Mouse (Mus musculus) thymus, postnatal 36 days (tissue): ENCODE measurements around the gene Sfr1.
A peak's percentile ranks its signal among the peaks of the same experiment; 100 is the strongest.

Source experiments
- DNase-seq, 2 experiments: peaks; one replicate each; pipeline ENCODE4 v3.0.0; 2022; ENCODE audit warnings: mixed read lengths in 2 of 2

The Sfr1 gene

DNA sequence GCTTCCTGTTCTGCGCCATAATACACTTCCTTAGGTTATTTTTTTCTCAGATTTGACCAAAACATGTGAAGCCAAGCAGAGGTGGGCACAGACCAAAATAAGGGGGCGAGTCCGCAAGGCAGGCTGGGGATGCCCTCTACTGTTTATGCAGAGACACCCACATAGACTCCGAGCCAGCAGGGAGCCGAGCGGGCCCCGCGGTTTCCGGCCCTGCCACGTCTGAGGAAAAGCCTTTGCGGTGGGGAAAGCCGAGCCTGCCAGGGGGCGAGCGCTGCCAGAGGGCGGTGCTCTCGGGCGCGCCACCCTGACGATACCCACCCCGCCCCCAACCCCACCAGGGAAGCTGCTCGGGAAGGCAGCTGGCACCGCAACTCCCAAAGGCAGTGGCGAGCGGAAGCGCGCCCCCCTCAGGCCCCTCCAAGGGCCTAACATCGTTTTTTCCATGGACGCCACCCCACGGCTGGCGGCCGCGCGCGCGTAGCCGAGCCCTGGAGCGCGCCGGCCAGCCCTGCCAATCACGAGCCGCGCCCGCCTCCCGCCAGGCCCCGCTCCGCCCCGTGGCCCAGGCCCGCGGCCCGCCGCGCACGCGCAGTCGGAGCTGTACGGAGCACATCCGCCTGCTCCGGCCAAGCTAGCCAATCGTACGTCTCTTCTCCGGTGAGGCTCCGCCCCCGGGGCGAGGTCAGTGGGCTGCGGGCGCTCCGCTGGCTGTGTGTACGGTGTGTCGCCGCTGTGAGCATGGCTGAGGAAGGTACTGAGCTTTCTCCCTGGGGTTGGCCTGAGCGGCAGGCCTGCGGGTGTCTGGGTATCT is at the start of gene Sfr1:
Gene Sfr1, plus strand, starts transcription at position 612 of the 811 bp plus-strand sequence.
- DNase-seq: peak; percentile 99 to 100

DNA sequence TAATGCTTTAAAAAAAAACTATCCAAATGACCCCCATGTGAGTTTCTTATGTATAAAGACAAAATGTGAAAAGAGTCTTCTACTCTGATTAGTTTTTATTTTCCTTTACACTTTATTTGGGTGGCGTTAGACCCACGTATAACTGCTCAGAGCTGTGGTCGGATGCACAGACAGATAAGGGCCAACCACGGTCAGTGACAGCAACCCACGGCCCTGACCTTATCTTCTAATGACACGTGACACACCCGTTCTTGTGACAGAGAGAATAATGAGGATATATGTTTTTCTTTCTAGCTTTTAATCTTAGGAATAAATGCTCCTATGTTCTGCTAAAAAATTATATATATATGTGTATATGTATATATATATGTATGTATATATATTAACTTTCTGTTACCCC is 41.9 kb upstream of the Sfr1 start:
- DNase-seq: no peak

DNA sequence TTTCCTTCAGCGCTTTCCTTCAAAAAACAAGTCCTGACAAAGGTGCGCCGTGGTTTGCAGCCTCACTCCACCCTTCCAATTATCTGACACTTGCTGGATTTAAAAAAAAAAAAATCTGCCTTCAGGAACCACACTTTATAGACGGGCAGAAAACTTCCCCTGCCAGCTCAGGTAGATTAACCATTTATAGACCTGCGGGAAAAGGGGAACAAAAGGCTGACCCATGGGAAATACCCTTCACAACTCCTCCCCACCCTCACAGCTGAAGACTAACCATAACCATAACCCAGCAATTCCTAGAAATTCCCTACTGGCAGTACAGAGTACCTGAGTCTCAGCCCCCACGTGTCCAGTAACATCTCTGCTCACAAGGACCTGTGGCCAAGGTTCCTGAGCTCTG is 39.5 kb upstream of the Sfr1 start, which contains the start of gene Col17a1:
Gene Col17a1, minus strand, starts transcription at position 101 of the 400 bp plus-strand sequence.
- DNase-seq: no peak

DNA sequence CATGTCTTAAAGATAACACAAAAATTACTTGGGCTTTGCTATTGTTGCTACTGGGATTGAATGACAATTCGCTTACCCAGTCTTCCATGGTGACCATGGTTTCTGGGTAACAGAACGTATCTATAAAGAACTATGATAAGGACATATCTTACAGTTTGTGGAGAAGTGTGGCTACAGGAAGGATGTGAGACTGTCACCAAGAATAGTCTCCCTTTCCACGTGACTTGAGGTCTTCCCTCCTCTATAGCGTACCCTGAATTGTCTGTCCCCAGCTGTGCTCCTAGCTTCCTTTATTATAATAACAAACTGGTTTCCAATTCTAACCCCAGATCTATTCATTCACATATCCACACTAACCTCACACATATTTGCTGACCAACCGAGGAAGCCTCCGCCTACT is 35.8 kb upstream of the Sfr1 start:
- DNase-seq: no peak

DNA sequence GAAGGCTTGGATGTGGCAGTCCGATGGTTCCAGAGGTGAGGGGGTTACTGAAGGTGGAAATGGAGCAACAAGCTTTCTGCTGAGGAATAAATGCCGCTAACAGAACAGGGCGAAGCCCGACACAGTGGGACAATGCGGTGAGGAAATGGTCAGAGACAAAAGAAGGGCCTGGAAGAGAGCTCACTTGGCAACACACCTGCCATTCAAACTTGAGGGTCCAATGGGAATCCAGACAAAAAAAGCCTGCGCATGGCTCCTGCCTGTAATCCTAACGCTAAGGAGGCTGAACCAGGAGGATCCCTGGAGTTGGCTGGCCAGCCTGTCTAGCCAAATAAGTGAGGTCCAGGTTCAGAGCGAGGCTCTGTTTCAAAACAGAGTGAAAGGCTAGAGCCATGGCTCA is 35.1 kb upstream of the Sfr1 start:
- DNase-seq: no peak

DNA sequence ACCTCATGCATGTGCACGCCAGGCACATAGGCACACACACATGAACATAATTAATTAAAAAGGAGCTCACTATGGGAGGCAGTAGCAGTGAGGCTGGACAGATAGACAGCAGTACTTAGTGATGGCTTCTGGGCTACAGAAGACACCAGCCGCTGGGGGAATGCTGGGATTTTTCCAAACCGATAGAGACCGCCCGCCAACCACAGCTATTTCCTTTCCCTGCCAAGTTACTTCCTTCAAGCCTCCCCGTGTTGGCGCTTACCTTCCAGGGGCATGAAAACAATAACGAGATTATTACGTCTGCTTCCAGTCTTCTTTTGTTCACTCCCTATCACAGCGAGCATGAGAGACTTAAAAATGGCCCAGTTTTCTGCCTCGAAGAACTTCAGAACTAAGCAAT is 34.4 kb upstream of the Sfr1 start:
- no peak for DNase-seq

DNA sequence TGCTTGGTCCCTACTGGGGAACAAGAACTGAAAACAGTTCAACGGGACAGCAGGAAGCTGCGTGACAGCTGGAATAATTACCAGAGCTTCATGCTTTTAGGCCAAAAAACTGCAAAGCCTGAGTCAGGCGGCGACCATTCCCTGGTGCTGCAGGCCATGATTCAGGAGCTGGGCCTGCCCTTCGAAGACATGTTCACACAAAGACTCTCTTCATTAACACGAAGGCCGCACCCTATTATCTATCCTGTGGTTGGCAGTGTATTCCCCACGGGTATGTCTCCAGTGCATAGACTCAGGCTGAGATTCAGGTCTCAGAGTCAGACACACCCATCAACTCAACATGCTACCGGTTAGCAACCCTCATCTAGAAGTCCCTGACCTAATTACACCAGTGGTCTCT is 33.2 kb upstream of the Sfr1 start:
- DNase-seq: no peak

DNA sequence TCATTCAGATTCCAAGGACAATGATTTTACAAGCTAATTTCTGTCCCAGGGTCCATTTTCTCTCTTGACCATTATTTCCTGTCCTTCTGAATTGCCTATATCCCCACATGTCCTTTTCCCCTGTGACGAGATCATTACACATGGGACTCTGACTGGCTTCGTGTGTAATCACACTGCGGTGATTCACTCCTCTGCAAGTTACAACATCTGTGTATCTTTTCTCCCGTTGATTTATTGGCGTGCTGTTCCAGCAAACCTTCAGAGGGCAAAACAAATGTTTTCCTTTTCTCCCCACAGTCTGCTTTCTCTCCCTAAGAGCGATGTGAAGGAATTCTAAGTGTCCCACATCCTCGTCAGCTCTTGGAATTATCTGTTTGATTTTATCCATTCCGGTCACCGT is 31.7 kb upstream of the Sfr1 start:
- DNase-seq: no peak

DNA sequence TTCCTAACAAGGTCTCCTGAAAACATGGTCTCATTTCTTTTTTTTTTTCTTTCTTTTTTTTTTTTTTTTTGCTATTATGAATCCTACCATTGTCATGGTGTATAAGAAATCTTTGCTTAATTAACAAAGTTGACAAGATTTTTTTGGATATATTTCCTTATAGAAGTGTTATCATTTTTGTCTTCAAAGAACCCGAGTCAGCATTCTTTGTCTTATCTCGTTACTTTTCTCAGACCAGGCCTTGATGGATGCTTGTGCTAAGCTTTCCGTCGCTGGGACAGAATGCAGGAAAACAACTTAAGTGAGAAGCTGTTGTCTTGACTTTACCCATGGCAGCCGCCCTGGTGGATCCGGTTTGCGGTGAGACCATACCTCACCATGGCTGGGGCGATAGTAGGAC is 31.0 kb upstream of the Sfr1 start:
- no peak for DNase-seq

DNA sequence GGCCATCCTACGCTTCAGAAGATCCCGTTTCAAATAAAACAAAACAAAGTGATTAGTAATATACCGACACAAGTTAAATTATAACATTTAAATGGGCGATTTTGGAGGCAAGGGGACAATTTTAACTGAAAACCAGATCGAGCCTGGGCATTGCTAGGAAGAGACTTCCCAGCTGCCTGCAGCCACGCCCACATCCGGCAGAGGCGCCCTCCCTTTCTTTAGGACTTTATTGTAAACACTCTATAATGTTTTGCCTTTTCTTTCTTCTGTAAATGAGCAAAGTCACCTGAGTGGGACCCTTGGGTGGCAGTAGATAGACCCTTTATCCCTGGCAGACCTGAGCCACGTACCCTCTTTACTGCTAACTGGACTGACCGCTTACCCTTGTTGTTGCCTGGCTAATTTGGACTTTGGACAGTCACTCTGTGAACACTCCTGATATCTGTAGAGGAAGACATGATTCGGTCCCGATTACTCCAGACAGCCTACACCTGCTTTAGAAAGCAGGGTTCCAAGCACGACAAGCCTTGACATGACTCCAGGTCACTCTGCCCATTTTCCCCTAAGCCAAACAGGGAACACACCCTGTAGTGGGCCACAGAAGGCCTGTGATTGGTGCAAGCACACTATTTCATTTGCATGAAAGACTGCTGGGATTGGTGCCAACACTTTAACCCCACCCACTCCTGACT is 26.3 kb upstream of the Sfr1 start:
- no peak for DNase-seq

DNA sequence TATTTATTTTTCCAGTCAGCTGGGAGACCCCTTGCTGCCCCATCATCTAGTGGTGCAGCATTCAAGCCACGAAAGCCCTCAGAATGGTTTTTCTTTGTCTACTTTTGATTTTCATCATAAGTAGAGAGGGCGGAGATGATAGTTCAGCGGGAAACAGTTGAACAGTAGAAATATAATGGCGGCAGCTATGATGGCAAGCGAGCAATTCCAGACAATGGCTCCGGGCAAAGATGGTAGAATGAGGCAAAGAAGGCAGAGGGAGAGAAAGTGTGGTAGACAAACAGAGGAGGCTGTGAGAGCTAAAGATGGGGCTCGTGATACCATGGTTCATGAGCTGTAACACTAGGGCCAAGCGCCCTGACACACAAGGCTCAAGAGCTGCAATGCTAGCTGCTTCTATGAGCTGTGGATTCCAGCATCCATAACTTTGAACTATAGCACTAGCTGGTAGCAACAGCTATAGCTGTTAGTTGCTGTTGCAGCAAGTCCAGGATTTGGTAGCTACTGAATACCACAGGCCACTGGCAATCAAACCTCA is 25.6 kb upstream of the Sfr1 start:
- no peak for DNase-seq

DNA sequence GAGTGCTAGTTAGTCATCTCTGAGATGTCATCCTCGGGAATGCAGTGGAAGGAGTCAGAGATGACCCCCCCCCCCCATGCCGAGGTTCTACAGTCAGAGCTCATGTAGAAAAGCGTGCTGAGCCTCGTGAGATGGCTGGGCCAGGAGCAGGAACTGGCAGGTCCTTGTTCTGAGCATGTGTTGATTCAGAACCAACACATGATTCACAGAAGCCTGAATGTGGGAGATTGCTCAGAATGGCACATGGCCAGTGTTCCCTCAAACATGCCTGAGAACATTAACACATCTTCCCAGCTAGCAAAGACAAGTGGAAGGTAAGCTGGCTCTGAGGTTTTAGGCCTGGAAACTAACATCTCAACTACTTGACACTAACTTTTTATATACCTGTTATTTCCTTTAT is 21.1 kb upstream of the Sfr1 start:
- DNase-seq: no peak

DNA sequence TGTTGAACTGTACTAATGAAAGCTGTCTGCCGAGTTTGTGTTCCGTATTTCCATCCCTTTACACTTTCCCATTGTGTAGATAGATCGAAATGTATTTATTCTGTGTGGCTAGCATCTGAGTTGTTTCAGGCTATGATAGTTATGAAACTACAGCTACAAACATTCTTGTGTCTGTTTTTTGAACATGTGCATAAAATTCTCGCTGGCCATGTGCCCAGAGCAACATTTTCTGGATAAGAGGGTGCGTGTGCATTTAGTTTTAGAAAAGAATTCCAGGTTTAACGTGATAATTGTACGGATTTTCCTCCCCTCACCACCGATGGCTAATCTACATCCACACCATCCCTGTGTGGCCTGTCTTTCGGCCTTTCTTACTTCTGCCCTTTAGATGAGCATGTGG is 18.0 kb upstream of the Sfr1 start:
- DNase-seq: no peak

DNA sequence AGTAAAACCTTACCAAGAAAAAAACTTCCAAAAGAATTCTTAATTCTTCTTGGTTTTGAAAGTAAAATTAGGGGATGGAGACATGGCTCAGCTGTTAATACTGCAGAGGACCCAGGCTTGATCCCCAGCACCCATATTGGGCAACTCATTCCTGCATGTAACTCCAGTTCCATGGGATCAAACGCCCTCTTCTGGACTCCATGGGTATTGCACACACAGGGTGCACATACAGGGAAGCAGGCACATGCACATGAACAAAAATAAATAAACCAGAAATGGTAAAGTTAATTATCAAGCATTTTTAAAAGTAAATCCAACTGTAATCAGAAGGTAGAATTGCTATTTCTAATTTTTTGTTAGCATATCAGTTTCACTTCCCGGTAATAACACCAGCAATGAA is 15.3 kb upstream of the Sfr1 start:
- DNase-seq: no peak

DNA sequence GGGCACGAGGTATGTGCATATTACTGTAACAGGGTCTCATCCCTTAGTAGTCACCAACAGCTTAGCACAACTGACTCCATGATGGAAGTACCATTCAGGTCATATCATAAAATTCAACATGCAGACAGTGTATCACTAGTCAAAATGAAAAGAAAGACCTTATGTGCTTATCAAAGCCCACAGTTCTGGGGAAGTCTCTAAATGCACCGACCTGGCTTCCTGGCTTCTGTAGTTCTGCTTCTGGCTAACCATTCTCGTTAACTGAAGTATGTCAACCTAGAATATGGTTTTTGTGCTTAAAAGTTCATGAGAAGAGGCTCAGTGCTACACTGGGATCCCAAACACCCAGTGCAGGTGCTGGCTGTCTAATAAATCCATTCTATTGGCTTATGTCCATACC is 12.3 kb upstream of the Sfr1 start:
- no peak for DNase-seq

DNA sequence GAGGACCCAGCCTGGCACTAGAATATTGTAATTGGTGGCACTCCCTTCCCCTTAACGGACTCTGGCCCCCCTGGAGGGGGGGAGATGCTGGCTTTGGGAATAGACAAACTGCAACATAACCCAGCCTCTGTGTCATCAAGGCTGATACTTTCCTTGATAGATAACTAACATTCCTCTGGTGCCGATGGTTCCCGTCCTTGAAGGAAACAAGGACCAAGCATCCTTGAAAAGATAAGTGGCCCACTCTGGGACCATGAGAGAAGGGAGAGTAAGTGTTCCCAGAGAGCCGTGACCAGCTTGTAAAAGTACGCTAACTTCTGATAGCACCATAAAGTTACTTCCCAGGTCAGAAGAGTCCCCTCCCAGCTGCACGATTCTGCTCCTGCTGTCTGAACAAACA is 9.0 kb upstream of the Sfr1 start:
- no peak for DNase-seq

DNA sequence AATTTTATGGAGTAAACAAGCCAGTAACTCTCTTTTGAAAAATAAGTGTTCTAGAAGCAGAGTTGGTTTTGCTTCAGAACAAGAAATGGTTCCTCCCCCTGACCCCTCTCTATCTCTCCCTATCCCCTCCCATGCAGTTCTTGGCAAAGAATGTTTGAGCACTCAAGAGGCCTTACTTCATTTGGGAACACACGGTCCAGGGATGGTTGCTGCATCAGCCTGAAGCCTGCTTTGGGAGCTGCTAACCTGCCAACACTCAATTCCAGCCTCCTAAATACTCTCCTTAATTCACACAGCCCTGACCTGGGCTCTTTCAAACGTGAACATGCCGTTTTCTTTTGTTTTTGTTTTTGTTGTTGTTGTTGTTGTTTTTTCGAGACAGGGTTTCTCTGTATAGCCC is 6.6 kb upstream of the Sfr1 start:
- DNase-seq: no peak

DNA sequence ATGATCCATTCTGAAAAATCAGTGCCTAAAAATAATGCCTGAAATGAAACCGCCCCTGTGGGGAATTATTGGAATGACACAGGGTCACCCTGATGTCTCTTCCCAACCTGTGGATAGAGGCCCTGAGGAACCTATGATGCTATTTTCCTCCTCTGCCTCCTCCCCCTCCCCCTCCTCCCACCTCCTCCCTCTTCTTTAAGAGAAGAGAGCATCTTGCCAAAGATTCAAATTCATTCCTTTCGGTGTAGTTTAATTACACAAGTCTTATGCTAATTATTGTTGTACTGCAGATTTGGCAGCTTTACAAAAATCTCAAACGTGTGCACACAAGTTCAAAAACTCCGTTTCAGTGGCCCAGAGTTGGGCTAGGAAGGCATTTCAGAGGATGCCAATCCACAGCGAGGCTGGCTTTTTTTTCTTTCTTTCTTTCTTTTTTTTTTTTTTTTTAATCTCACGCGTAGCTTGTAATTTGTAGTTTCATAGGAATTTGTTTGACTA is 5.8 kb upstream of the Sfr1 start:
- no peak for DNase-seq

DNA sequence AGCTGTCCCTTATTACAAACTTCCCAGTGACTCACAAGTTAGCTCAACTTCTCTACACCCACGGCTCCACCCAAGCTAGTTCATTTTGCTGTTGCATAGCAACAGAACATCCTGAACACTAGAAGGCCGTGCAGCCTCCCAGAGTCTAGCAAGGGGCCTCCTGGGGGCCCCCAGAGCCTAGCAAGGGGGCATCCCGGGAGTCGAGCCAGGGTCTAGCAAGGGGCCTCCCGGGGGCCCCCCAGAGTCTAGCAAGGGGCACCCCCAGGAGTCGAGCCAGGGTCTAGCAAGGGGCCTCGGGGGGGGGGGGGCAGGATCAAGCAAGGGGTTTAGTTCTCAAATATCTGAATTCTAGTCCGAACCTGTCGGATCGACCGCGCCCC is 801 bp upstream of the Sfr1 start:
- DNase-seq: peak in 1 of 2 experiments; percentile 76

DNA sequence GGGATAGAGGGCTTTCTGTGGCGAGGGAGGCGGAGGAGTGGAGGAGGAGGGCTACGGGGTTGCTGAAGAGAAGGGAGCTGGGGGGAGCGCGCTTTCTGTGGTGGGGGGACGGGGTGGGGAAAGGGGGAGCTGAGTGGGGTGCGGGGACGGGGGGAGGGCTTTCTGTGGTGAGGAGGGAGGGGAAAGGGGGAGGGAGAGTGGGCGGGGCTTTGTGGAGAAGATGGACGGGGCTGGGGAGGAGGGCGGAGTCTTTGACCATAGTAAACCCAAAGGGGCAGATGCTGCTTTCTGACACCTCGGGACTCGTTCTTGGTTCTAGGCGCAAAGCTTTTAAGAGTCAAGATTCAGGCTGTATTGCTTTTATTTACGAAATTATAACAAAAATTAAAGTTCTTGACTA is 449 bp downstream of the Sfr1 start:
- DNase-seq: no peak

DNA sequence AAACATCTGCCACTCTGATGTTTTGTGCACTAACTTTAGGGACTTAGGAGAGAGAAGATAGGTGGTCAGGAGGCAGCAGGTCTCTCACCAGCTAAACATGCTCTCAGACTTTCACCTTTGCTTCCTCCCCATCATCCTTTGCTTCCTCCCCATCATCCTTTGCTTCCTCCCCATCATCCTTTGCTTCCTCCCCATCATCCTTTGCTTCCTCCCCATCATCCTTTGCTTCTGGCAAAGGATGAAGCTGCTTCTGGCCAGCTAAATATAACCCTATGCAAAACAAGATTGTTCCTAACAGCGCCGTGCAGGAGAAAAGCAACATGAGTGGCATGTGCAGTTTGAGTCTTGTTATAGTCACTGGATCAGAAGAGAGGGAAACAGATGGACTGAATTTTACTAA is 15.6 kb downstream of the Sfr1 start:
- DNase-seq: no peak

DNA sequence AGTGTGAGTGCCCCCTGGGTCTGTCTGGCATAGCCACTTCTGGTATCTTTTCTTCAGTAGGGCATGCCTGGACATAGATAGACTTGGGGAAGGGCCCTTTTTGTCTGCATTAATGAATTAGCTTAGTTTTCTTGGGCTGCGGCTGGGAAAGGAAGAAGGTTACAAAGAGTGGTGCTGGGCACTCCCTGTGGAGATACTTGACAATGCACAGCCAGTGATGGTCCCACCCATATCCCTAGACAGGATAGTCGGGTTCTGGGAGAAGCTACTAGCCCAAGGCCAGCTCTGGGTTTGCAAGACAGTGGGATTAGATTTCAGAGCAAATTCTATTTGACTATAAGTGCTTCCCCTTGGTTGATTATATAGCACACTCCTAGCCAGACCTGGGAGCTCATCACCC is 17.5 kb downstream of the Sfr1 start:
- no peak for DNase-seq

DNA sequence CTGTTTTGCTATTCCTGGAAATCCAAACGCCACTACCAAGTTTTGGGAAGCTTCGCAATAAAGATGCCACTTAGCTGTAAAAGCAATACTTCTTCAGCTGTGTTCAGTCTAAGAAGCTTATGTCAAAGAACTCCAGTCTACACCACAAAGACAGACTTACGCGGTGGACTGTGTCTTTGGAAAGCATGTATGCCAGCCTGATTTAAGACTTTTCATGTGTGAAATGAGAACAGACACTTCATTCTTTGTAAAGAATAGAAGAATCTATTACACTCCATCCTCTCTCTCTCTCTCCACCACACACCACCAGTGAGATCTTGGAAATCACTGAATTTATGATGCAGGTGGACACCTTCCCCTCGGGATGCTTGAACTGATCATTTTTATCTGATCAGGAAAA is 18.9 kb downstream of the Sfr1 start:
- DNase-seq: no peak

DNA sequence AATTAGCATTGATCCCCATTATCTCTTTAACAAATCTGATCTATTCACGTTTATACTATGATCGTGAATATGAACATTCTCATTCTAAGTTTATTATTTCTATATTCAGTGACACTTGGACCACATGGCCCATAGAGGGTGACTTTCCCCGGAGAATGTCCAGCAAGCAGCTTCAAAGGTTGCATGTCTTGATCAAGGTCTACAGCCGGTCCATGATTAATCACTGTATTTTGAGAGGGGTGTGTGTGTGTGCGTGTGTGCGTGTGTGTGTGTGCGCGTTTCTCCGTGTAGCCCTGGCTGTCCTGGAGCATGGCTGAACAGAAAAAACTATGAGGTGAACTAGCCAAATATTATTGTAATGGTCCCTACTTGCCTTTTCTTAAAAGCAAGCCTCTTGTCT is 21.0 kb downstream of the Sfr1 start:
- no peak for DNase-seq
